Mouse (Mus musculus): ENCODE measurements around the gene Lsamp. TPM values are rescaled to one million over a fixed set of nuclear protein-coding genes. Genes with fewer than 3 reads are reported as not detected.

Gene Lsamp
- polyA plus RNA-seq, 1 experiment, result not detected

DNA sequence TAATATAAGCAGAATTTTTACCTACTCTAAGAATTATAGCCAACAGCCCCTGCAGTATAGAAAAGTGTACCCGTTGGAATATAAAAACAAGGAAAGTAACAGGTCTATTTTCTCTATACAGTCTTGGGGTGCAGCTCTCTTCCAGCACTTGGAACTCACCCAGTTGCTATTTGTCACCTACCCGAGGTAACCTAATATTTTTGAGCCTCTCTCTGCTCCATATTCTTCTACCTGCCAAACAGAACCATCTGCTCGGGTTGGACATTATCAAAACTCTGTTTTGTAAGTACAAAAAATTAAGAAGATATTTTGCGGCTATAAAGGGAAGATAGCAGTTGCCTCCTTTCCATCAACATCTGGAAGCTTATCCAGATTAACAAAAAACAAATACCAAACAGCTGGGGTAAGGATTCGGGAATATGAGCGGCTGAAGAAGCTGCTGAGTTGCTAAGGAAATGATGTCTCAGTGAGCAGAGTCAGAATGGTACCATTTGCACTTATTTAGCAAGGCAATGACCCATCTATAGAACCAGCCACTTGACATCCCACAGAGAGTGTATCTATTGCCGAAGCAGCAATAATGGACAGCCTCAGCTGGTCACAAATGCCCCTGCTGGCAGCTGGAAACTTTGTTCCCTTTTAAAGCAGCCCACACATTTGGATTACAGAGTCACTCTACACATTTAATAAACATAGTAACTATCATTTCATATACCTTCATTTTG is 1957.6 kb downstream of the Lsamp start:
- Histone ChIP-seq H3K4me3 (ENCODE audit: low read depth, low read length) (no peak overlapping the region), H3K9me3 (replicated peaks; ENCODE audit: control insufficient read depth, insufficient read depth, low read length, poor library complexity, severe bottlenecking) (no peaks in the 10 kb centered on the region), H3K4me1 (ENCODE audit: control insufficient read depth, insufficient read depth, low read length) (no peaks in the 10 kb centered on the region), H3K27me3 (ENCODE audit: control insufficient read depth, insufficient read depth, low read length, poor library complexity, severe bottlenecking) (no peaks in the 10 kb centered on the region; the same call in 1 of the 2 replicates), H3K9ac (ENCODE audit: low read depth, poor library complexity, severe bottlenecking) (no peak overlapping the region), H3K36me3 (ENCODE audit: control insufficient read depth, insufficient read depth, low read length, poor library complexity, severe bottlenecking) (no peaks in the 10 kb centered on the region), H3K27ac (ENCODE audit: insufficient read depth, low read length) (no peak overlapping the region)
- TF ChIP-seq EP300 (IDR thresholded peaks at IDR 0.05; ENCODE audit: insufficient read depth, low read depth, low read length), result no peak

DNA sequence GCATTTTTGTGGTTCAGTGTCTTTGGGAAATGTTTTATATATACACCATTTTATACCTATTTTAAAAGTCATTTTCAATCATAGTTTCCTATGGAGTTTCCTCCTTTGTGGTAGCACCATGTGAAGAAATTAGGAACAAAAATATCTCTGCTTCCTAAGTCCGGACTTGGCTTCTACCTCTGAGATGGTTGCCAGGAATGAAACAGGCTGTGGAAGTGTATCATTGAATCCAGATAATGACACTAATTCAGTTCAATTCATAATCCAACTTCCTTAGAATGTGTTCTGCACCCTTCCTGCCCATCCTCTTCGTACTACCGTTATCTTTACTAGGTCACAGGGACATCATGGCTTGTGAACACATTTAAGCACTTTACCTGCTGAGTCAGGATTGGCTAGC is 1973.7 kb downstream of the Lsamp start:
- no peak overlapping the region for H3K27ac ChIP-seq (ENCODE audit: insufficient read depth, low read length)
- H3K4me1 ChIP-seq (ENCODE audit: control insufficient read depth, insufficient read depth, low read length), result no peaks in the 10 kb centered on the region
- no peak overlapping the region for H3K9ac ChIP-seq (ENCODE audit: low read depth, poor library complexity, severe bottlenecking)
- 0 out of 2 replicates have a peak, but pooled peaks cover 4% of the 10 kb centered on the region for H3K9me3 ChIP-seq (replicated peaks; ENCODE audit: control insufficient read depth, insufficient read depth, low read length, poor library complexity, severe bottlenecking)
- TF ChIP-seq POLR2A (IDR thresholded peaks at IDR 0.05; ENCODE audit: insufficient read depth, low read length) (no peak), EP300 (IDR thresholded peaks at IDR 0.05; ENCODE audit: insufficient read depth, low read depth, low read length) (no peak), CTCF (IDR thresholded peaks at IDR 0.05; ENCODE audit: low read depth, low read length) (no peak)
- H3K36me3 ChIP-seq (ENCODE audit: control insufficient read depth, insufficient read depth, low read length, poor library complexity, severe bottlenecking), result no peaks in the 10 kb centered on the region
- no peaks in the 10 kb centered on the region for H3K27me3 ChIP-seq (ENCODE audit: control insufficient read depth, insufficient read depth, low read length, poor library complexity, severe bottlenecking)
- no peak overlapping the region for H3K4me3 ChIP-seq (ENCODE audit: low read depth, low read length)

DNA sequence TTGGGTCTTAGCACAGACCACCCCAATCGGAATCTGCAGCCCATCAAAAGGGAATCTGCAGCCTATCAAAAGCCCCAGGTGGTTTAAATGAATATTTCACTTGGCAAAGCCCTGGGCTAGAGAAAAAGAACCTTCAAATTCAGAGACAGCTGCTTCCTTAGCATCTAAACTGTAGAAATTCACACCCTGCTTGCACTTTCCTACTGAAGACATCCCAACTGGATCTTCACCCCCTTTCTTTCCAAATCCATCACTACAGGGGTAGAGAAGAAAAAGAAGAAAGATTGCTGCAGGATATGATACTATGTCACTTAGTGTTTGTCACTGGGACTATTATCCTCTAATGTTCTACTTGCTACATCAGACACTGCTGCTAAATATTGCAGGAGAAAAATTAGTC is 1981.5 kb downstream of the Lsamp start:
- Histone ChIP-seq H3K36me3 (ENCODE audit: control insufficient read depth, insufficient read depth, low read length, poor library complexity, severe bottlenecking) (no peaks in the 10 kb centered on the region), H3K9me3 (replicated peaks; ENCODE audit: control insufficient read depth, insufficient read depth, low read length, poor library complexity, severe bottlenecking) (no peaks in the 10 kb centered on the region), H3K4me1 (ENCODE audit: control insufficient read depth, insufficient read depth, low read length) (no peaks in the 10 kb centered on the region), H3K27ac (ENCODE audit: insufficient read depth, low read length) (no peak overlapping the region), H3K9ac (ENCODE audit: low read depth, poor library complexity, severe bottlenecking) (no peak overlapping the region), H3K27me3 (ENCODE audit: control insufficient read depth, insufficient read depth, low read length, poor library complexity, severe bottlenecking) (no peaks in the 10 kb centered on the region), H3K4me3 (ENCODE audit: low read depth, low read length) (no peak overlapping the region)
- TF ChIP-seq POLR2A (IDR thresholded peaks at IDR 0.05; ENCODE audit: insufficient read depth, low read length) (no peak), CTCF (IDR thresholded peaks at IDR 0.05; ENCODE audit: low read depth, low read length) (no peak), EP300 (IDR thresholded peaks at IDR 0.05; ENCODE audit: insufficient read depth, low read depth, low read length) (no peak)

DNA sequence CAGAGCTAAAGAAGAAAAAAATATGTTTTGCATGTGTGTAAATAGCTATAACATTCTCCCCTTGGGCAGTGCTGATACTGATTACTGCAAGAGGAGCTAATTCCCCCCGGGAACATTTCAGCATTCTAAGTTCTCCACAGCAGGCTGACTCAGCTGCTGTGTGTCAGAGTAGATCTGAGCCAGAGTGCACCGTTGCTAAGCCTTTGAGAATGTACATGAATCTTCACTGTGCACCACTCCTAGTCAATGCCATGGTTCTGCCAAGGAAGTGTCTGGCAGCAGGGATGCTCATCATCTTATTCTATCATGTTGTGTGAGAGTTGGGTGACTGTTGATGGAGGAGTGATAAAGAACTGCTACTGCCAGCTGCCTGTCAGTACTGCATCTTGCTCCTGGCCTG is 1985.1 kb downstream of the Lsamp start:
- no peak for TF ChIP-seq CTCF (IDR thresholded peaks at IDR 0.05; ENCODE audit: low read depth, low read length)
- Histone ChIP-seq H3K9ac (ENCODE audit: low read depth, poor library complexity, severe bottlenecking) (no peak overlapping the region), H3K36me3 (ENCODE audit: control insufficient read depth, insufficient read depth, low read length, poor library complexity, severe bottlenecking) (no peaks in the 10 kb centered on the region), H3K4me1 (ENCODE audit: control insufficient read depth, insufficient read depth, low read length) (no peaks in the 10 kb centered on the region), H3K9me3 (replicated peaks; ENCODE audit: control insufficient read depth, insufficient read depth, low read length, poor library complexity, severe bottlenecking) (no peaks in the 10 kb centered on the region), H3K27me3 (ENCODE audit: control insufficient read depth, insufficient read depth, low read length, poor library complexity, severe bottlenecking) (no peaks in the 10 kb centered on the region), H3K4me3 (ENCODE audit: low read depth, low read length) (no peak overlapping the region), H3K27ac (ENCODE audit: insufficient read depth, low read length) (no peak overlapping the region)

DNA sequence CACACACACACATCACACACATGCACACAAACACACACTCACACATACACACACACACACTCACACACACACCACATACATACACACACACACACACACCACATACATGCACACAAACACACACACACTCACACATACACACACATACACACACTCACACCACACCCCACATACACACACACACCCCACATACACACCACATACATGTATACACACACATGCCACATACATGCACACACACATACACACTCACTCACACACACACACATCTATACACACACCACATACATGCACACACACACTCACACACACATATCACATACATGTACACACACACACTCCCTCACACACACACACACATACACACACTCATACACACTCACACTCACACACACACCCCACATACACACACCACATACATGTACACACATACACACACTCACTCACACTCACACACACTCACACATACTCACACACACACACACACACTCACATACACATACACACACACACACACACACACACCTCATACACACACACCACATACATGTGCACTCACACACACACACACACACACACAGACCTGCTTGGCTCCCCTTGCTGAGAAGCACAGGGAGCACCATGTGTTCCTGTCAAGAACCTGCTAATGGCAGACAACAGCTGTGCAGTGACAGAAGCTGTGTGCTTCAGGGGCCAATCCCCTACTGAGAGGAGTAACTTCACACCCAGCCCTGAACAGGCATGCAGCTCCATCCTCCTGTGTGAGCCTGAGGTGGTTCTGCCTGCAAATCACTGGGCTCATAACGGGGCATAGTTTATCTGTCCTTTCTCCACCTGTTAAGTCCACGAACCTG is 1990.9 kb downstream of the Lsamp start:
- H3K4me1 ChIP-seq (ENCODE audit: control insufficient read depth, insufficient read depth, low read length), result no peaks in the 10 kb centered on the region
- H3K27ac ChIP-seq (ENCODE audit: insufficient read depth, low read length), result no peak overlapping the region
- no peak overlapping the region for H3K9ac ChIP-seq (ENCODE audit: low read depth, poor library complexity, severe bottlenecking)
- H3K36me3 ChIP-seq (ENCODE audit: control insufficient read depth, insufficient read depth, low read length, poor library complexity, severe bottlenecking), result no peaks in the 10 kb centered on the region
- H3K9me3 ChIP-seq (replicated peaks; ENCODE audit: control insufficient read depth, insufficient read depth, low read length, poor library complexity, severe bottlenecking), result no peaks in the 10 kb centered on the region
- TF ChIP-seq POLR2A (IDR thresholded peaks at IDR 0.05; ENCODE audit: insufficient read depth, low read length) (no peak), CTCF (IDR thresholded peaks at IDR 0.05; ENCODE audit: low read depth, low read length) (no peak)
- no peak overlapping the region for H3K4me3 ChIP-seq (ENCODE audit: low read depth, low read length)
- no peaks in the 10 kb centered on the region for H3K27me3 ChIP-seq (ENCODE audit: control insufficient read depth, insufficient read depth, low read length, poor library complexity, severe bottlenecking)

DNA sequence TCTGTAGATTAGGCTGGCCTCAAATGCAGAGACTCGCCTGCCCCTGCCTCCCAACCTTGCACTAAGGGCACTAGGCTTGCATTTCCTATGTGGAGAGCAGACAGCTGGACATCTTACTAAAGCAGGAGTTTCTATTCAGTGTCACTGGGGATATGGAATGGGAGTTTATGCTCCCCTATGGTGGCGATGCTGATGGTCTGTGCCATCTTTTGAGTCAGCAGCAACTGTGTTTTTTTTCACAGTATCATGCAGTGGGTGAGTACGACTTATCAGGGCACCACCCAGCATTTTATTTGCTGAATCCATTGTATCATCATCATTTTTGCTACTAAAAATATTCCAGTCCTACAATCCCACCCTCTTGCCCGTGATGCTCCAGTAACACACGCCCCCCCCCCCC is 1992.7 kb downstream of the Lsamp start:
- Histone ChIP-seq H3K4me3 (ENCODE audit: low read depth, low read length) (no peak overlapping the region), H3K27me3 (ENCODE audit: control insufficient read depth, insufficient read depth, low read length, poor library complexity, severe bottlenecking) (no peaks in the 10 kb centered on the region), H3K9me3 (replicated peaks; ENCODE audit: control insufficient read depth, insufficient read depth, low read length, poor library complexity, severe bottlenecking) (no peaks in the 10 kb centered on the region), H3K36me3 (ENCODE audit: control insufficient read depth, insufficient read depth, low read length, poor library complexity, severe bottlenecking) (no peaks in the 10 kb centered on the region), H3K9ac (ENCODE audit: low read depth, poor library complexity, severe bottlenecking) (no peak overlapping the region), H3K4me1 (ENCODE audit: control insufficient read depth, insufficient read depth, low read length) (no peaks in the 10 kb centered on the region), H3K27ac (ENCODE audit: insufficient read depth, low read length) (no peak overlapping the region)
- TF ChIP-seq POLR2A (IDR thresholded peaks at IDR 0.05; ENCODE audit: insufficient read depth, low read length) (no peak), CTCF (IDR thresholded peaks at IDR 0.05; ENCODE audit: low read depth, low read length) (no peak), EP300 (IDR thresholded peaks at IDR 0.05; ENCODE audit: insufficient read depth, low read depth, low read length) (no peak)
